Mouse (Mus musculus): ENCODE measurements at regions not wholly inside any gene's neighbourhood (a gene's known extent, or its start where the extent isn't known, plus 50 kb on each side); places are given as distances from the start of the nearest gene placed in this dataset.
"Not testable (repeated sequence)": the region's sequence is repeated elsewhere in the genome, so short reads cannot be mapped to it uniquely, and the experiment has no call there.

GRCm38 (mm10) chr13:111914348-111914913, 105.6 kb upstream of the Map3k1 start:
- WGBS = 21% methylated on average over 5 of the region's 5 CpGs
- H3K9me3 ChIP-seq (replicated peaks; ENCODE audit: control insufficient read depth, low read length, poor library complexity, severe bottlenecking) = no peaks in the 10 kb centered on the region
- no peaks in the 10 kb centered on the region for H3K36me3 ChIP-seq (ENCODE audit: control insufficient read depth, insufficient read depth, low read length)
- ATAC-seq = no peak
- H3K4me3 ChIP-seq (ENCODE audit: low read depth, low read length) = no peak overlapping the region
- no peaks in the 10 kb centered on the region for H3K27me3 ChIP-seq (ENCODE audit: control insufficient read depth, insufficient read depth, low read depth, low read length)
- no peak overlapping the region for H3K9ac ChIP-seq (ENCODE audit: low read depth, low read length)
- H3K4me2 ChIP-seq (ENCODE audit: low read length) = no peak overlapping the region
- no peak overlapping the region for H3K27ac ChIP-seq (ENCODE audit: low read length)
- H3K4me1 ChIP-seq (ENCODE audit: control insufficient read depth, insufficient read depth, low read length) = no peaks in the 10 kb centered on the region

GRCm38 (mm10) chr13:111919417-111919816, 110.6 kb upstream of the Map3k1 start:
- H3K27ac ChIP-seq (ENCODE audit: low read length); H3K4me2 ChIP-seq (ENCODE audit: low read length); H3K27me3 ChIP-seq (ENCODE audit: control insufficient read depth, insufficient read depth, low read depth, low read length); H3K9me3 ChIP-seq (replicated peaks; ENCODE audit: control insufficient read depth, low read length, poor library complexity, severe bottlenecking); H3K36me3 ChIP-seq (ENCODE audit: control insufficient read depth, insufficient read depth, low read length); H3K4me3 ChIP-seq (ENCODE audit: low read depth, low read length); H3K4me1 ChIP-seq (ENCODE audit: control insufficient read depth, insufficient read depth, low read length); H3K9ac ChIP-seq (ENCODE audit: low read depth, low read length); ATAC-seq: not testable (repeated sequence)
- WGBS = 85% methylated on average over 11 of the region's 11 CpGs

- no peaks in the 10 kb centered on the region for H3K9me3 ChIP-seq (replicated peaks; ENCODE audit: control insufficient read depth, low read length, poor library complexity, severe bottlenecking)
- no peak overlapping the region for H3K4me2 ChIP-seq (ENCODE audit: low read length)
- WGBS = 88% methylated on average over 2 of the region's 2 CpGs
- no peak overlapping the region for H3K4me3 ChIP-seq (ENCODE audit: low read depth, low read length)
- H3K27me3 ChIP-seq (ENCODE audit: control insufficient read depth, insufficient read depth, low read depth, low read length) = no peaks in the 10 kb centered on the region
- H3K9ac ChIP-seq (ENCODE audit: low read depth, low read length) = no peak overlapping the region
- H3K36me3 ChIP-seq (ENCODE audit: control insufficient read depth, insufficient read depth, low read length) = no peaks in the 10 kb centered on the region
- no peak for ATAC-seq
- H3K27ac ChIP-seq (ENCODE audit: low read length) = no peak overlapping the region
- no peaks in the 10 kb centered on the region for H3K4me1 ChIP-seq (ENCODE audit: control insufficient read depth, insufficient read depth, low read length)
Observed at GRCm38 (mm10) chr13:111920534-111920933, 111.7 kb upstream of the Map3k1 start.

DNA sequence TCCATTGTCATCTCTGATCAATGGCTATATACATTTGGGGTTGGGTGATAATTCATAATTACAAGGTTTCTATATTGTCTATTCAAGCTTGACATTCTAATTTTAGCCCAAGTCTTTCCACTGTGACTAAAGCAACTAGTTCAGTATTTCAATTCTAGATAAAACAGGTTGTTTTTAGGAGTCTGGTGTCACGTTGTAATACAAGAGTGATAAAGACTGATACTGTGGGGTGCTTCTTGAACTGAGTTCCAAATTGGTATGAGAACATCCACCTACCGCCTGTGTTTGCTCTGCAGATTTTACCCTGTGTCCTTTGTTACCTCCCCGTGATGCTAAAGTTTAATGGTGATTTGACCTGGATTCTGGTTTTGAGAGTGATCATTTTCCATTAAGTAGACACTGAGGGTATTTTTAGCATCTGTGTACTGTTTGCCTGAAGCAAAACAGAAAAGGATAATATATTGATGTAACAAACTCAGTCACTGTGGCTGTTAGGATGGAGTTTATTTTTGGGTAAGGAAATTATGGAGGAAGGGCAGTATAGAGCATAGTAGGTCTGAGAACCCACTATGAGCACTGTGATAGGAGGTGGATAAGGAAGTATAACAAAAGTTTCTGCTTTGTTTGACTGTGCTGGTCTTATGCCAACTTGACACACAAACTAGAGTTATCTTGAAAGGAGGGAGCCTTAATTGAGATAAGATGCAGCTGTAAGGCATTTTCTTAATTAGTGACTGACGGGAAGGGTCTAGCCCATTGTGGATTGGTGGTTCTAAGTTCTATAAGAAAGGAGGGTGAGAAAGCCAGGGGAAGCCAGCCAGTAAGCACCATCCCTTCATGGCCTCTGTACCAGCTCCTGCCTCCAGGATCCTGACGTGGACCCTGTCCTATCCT, 112.6 kb upstream of the Map3k1 start:
- Histone ChIP-seq H3K27me3 (ENCODE audit: control insufficient read depth, insufficient read depth, low read depth, low read length) (no peaks in the 10 kb centered on the region), H3K4me1 (ENCODE audit: control insufficient read depth, insufficient read depth, low read length) (no peaks in the 10 kb centered on the region), H3K27ac (ENCODE audit: low read length) (no peak overlapping the region), H3K9me3 (replicated peaks; ENCODE audit: control insufficient read depth, low read length, poor library complexity, severe bottlenecking) (no peaks in the 10 kb centered on the region), H3K4me2 (ENCODE audit: low read length) (no peak overlapping the region), H3K36me3 (ENCODE audit: control insufficient read depth, insufficient read depth, low read length) (no peaks in the 10 kb centered on the region), H3K4me3 (ENCODE audit: low read depth, low read length) (no peak overlapping the region), H3K9ac (ENCODE audit: low read depth, low read length) (no peak overlapping the region)
- 93% methylated on average over 5 of the region's 5 CpGs for WGBS
- ATAC-seq = no peak

DNA sequence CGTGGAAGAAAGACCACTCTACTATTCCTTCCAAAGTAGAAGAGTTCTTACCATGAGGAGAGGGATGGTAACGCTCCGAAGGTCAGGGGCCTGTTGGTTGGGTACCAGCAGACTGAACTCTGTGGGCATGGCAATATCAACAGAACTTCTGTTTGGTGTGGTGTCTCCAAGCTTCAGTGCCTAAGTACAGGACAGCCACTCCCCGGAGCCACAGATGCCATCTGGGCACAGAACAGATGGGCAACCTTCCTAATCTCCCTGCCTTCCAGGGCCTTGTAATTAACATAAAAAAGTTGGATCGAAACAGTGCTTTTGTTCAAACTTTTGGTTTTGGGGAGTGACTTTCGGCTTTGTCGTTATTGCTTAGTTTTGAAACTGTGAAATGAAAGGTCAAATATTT, 116.6 kb upstream of the Map3k1 start:
- WGBS = 88% methylated on average over 7 of the region's 7 CpGs
- Histone ChIP-seq H3K4me1 (ENCODE audit: control insufficient read depth, insufficient read depth, low read length) (no peaks in the 10 kb centered on the region), H3K4me3 (ENCODE audit: low read depth, low read length) (no peak overlapping the region), H3K4me2 (ENCODE audit: low read length) (no peak overlapping the region), H3K36me3 (ENCODE audit: control insufficient read depth, insufficient read depth, low read length) (no peaks in the 10 kb centered on the region), H3K9ac (ENCODE audit: low read depth, low read length) (no peak overlapping the region), H3K27me3 (ENCODE audit: control insufficient read depth, insufficient read depth, low read depth, low read length) (no peaks in the 10 kb centered on the region), H3K9me3 (replicated peaks; ENCODE audit: control insufficient read depth, low read length, poor library complexity, severe bottlenecking) (no peaks in the 10 kb centered on the region), H3K27ac (ENCODE audit: low read length) (no peak overlapping the region)
- ATAC-seq = no peak

GRCm38 (mm10) chr13:111926801-111927200, 118.0 kb upstream of the Map3k1 start:
- Histone ChIP-seq H3K9me3 (replicated peaks; ENCODE audit: control insufficient read depth, low read length, poor library complexity, severe bottlenecking) (no peaks in the 10 kb centered on the region), H3K4me2 (ENCODE audit: low read length) (no peak overlapping the region), H3K4me1 (ENCODE audit: control insufficient read depth, insufficient read depth, low read length) (no peaks in the 10 kb centered on the region), H3K36me3 (ENCODE audit: control insufficient read depth, insufficient read depth, low read length) (no peaks in the 10 kb centered on the region), H3K4me3 (ENCODE audit: low read depth, low read length) (no peak overlapping the region), H3K27ac (ENCODE audit: low read length) (no peak overlapping the region), H3K27me3 (ENCODE audit: control insufficient read depth, insufficient read depth, low read depth, low read length) (no peaks in the 10 kb centered on the region), H3K9ac (ENCODE audit: low read depth, low read length) (no peak overlapping the region)
- ATAC-seq = no peak
- 71% methylated on average over 8 of the region's 8 CpGs for WGBS

DNA sequence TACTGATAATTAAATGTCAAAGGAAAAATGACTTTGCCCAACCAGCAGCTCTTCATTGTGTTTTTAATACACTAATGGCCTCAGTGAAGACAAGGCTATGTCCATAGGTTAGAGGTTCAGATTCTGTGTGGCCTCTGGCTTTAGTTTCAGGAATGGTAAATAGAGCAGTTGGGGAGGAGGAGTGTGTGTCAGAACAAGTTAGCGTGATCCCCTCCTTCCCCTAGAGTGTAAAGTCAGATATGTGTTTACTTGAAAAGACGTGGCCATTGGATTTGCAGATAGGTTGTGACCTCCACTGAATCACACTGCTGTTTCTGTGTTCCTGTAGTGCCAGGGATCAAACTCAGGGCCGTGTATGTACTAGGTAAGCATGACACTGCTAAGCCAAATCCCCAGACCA, 118.7 kb upstream of the Map3k1 start:
- H3K4me3 ChIP-seq (ENCODE audit: low read depth, low read length) = no peak overlapping the region
- no peak for ATAC-seq
- H3K36me3 ChIP-seq (ENCODE audit: control insufficient read depth, insufficient read depth, low read length) = no peaks in the 10 kb centered on the region
- H3K9ac ChIP-seq (ENCODE audit: low read depth, low read length) = no peak overlapping the region
- no peaks in the 10 kb centered on the region for H3K9me3 ChIP-seq (replicated peaks; ENCODE audit: control insufficient read depth, low read length, poor library complexity, severe bottlenecking)
- no peak overlapping the region for H3K4me2 ChIP-seq (ENCODE audit: low read length)
- H3K27ac ChIP-seq (ENCODE audit: low read length) = no peak overlapping the region
- no peaks in the 10 kb centered on the region for H3K27me3 ChIP-seq (ENCODE audit: control insufficient read depth, insufficient read depth, low read depth, low read length)
- WGBS = 73% methylated on average over 3 of the region's 3 CpGs
- no peaks in the 10 kb centered on the region for H3K4me1 ChIP-seq (ENCODE audit: control insufficient read depth, insufficient read depth, low read length)

GRCm38 (mm10) chr13:111928636-111929544, 120.1 kb upstream of the Map3k1 start:
- Histone ChIP-seq H3K4me3 (ENCODE audit: low read depth, low read length) (no peak overlapping the region), H3K9me3 (replicated peaks; ENCODE audit: control insufficient read depth, low read length, poor library complexity, severe bottlenecking) (no peaks in the 10 kb centered on the region), H3K4me1 (ENCODE audit: control insufficient read depth, insufficient read depth, low read length) (no peaks in the 10 kb centered on the region), H3K27ac (ENCODE audit: low read length) (no peak overlapping the region), H3K4me2 (ENCODE audit: low read length) (no peak overlapping the region), H3K27me3 (ENCODE audit: control insufficient read depth, insufficient read depth, low read depth, low read length) (no peaks in the 10 kb centered on the region), H3K36me3 (ENCODE audit: control insufficient read depth, insufficient read depth, low read length) (no peaks in the 10 kb centered on the region), H3K9ac (ENCODE audit: low read depth, low read length) (no peak overlapping the region)
- 83% methylated on average over 9 of the region's 9 CpGs for WGBS
- ATAC-seq = no peak

DNA sequence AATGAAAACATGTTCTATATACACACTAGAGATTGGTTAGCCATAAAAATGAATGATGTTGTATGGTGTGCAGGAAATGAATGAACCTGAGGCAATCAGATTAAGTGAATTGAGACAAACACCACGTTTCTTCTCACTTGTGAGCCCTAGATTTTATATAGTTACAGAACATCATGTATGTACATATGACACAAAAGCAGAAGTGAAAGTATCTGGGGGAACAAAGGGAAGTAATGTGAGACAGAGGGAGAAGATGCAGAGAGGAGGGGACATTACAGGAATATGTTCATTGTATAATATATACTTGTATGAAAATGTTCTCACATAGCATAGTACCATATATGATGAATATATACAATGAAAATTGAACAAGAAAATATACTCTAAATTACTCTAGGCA, 121.1 kb upstream of the Map3k1 start:
- Histone ChIP-seq H3K4me3 (ENCODE audit: low read depth, low read length) (no peak overlapping the region), H3K4me1 (ENCODE audit: control insufficient read depth, insufficient read depth, low read length) (no peaks in the 10 kb centered on the region), H3K9ac (ENCODE audit: low read depth, low read length) (no peak overlapping the region), H3K27me3 (ENCODE audit: control insufficient read depth, insufficient read depth, low read depth, low read length) (no peaks in the 10 kb centered on the region), H3K4me2 (ENCODE audit: low read length) (no peak overlapping the region), H3K9me3 (replicated peaks; ENCODE audit: control insufficient read depth, low read length, poor library complexity, severe bottlenecking) (no peaks in the 10 kb centered on the region), H3K36me3 (ENCODE audit: control insufficient read depth, insufficient read depth, low read length) (no peaks in the 10 kb centered on the region), H3K27ac (ENCODE audit: low read length) (no peak overlapping the region)
- WGBS = 73% methylated on average over 1 of the region's 1 CpGs
- no peak for ATAC-seq

Measured in midbrain, embryonic 16.5 days (tissue).